8 mouse cellular contexts compared by ENCODE assay signal in genomic region chr16:75779271-75779670, GRCm38 (mm10). TPM values are rescaled to one million over a fixed set of nuclear protein-coding genes. Genes with fewer than 3 reads are reported as not detected.
A peak's percentile ranks its signal among the peaks of the same experiment; 100 is the strongest.
DNase-seq lines count a peak whose midpoint lies in the region; ATAC-seq and TF ChIP-seq lines count a peak whose summit lies in the region.

No protein-coding gene starts in this region.

- ATAC-seq in forebrain, postnatal 0 days: no peak
- ATAC-seq in forebrain, embryonic 12.5 days (ENCODE audit: low FRiP score): no peak
- ATAC-seq in midbrain, embryonic 14.5 days (ENCODE audit: low FRiP score, low TSS enrichment): no peak

- H3K9me3 ChIP-seq in forebrain, postnatal 0 days (ENCODE audit: low read length): no peaks in the 10 kb centered on the region
- no peaks in the 10 kb centered on the region for H3K9me3 ChIP-seq in forebrain, embryonic 12.5 days
- no peaks in the 10 kb centered on the region for H3K9me3 ChIP-seq in midbrain, embryonic 14.5 days (ENCODE audit: control insufficient read depth, low read length)
- no peaks in the 10 kb centered on the region for H3K9me3 ChIP-seq in midbrain, embryonic 10.5 days (replicated peaks)

- no peaks in the 10 kb centered on the region for H3K36me3 ChIP-seq in forebrain, postnatal 0 days (ENCODE audit: insufficient read depth)
- H3K36me3 ChIP-seq in forebrain, embryonic 12.5 days (replicated peaks): no peaks in the 10 kb centered on the region
- H3K36me3 ChIP-seq in midbrain, embryonic 14.5 days (ENCODE audit: control insufficient read depth, insufficient read depth, low read length): no peaks in the 10 kb centered on the region
- no peaks in the 10 kb centered on the region for H3K36me3 ChIP-seq in midbrain, embryonic 10.5 days

- H3K9ac ChIP-seq in forebrain, postnatal 0 days: no peak overlapping the region
- no peak overlapping the region for H3K9ac ChIP-seq in forebrain, embryonic 12.5 days
- H3K9ac ChIP-seq in midbrain, embryonic 14.5 days (replicated peaks; ENCODE audit: low read length): no peak overlapping the region

- peak; percentile 67 for TF ChIP-seq CTCF in forebrain, postnatal 0 days (IDR thresholded peaks at IDR 0.05; ENCODE audit: low read depth)

- WGBS in forebrain, postnatal 0 days: 53% methylated on average over 1 of the region's 1 CpGs
- WGBS in forebrain, embryonic 12.5 days: 53% methylated on average over 1 of the region's 1 CpGs
- 27% methylated on average over 1 of the region's 1 CpGs for WGBS in midbrain, embryonic 14.5 days
- WGBS in midbrain, embryonic 10.5 days: 62% methylated on average over 1 of the region's 1 CpGs

- no peak overlapping the region for H3K4me3 ChIP-seq in forebrain, postnatal 0 days (ENCODE audit: low read depth, low read length)
- H3K4me3 ChIP-seq in forebrain, embryonic 12.5 days (replicated peaks): no peak overlapping the region
- no peak overlapping the region for H3K4me3 ChIP-seq in midbrain, embryonic 14.5 days (replicated peaks; ENCODE audit: low read depth, low read length)
- no peak overlapping the region for H3K4me3 ChIP-seq in midbrain, embryonic 10.5 days

- H3K4me2 ChIP-seq in forebrain, postnatal 0 days (ENCODE audit: low read depth): no peak overlapping the region
- H3K4me2 ChIP-seq in forebrain, embryonic 12.5 days: no peak overlapping the region
- H3K4me2 ChIP-seq in midbrain, embryonic 14.5 days (ENCODE audit: low read length): no peak overlapping the region

- H3K27ac ChIP-seq in forebrain, postnatal 0 days (ENCODE audit: low read depth, low read length): no peak overlapping the region
- no peak overlapping the region for H3K27ac ChIP-seq in forebrain, embryonic 12.5 days
- no peak overlapping the region for H3K27ac ChIP-seq in midbrain, embryonic 14.5 days (replicated peaks; ENCODE audit: low read depth, low read length)
- no peak overlapping the region for H3K27ac ChIP-seq in midbrain, embryonic 10.5 days (replicated peaks)

- peak; percentile 66 for DNase-seq in forebrain, postnatal 0 days
- DNase-seq in midbrain, embryonic 14.5 days: peak; percentile 83
- DNase-seq in midbrain, embryonic 10.5 days (ENCODE audit: low spot score): no peak
- peak; percentile 68 for DNase-seq in embryo, embryonic 10.5 days (ENCODE audit: low spot score)
- peak; percentile 65 for DNase-seq in retina, postnatal 1 day
- no peak for DNase-seq in neural tube, embryonic 10.5 days (ENCODE audit: extremely low spot score, low spot score)
- no peak for DNase-seq in cerebellum, adult 11-12 months

- H3K27me3 ChIP-seq in forebrain, postnatal 0 days (ENCODE audit: insufficient read depth, low read length): no peaks in the 10 kb centered on the region
- H3K27me3 ChIP-seq in forebrain, embryonic 12.5 days: no peaks in the 10 kb centered on the region
- no peaks in the 10 kb centered on the region for H3K27me3 ChIP-seq in midbrain, embryonic 14.5 days (ENCODE audit: control insufficient read depth, insufficient read depth, low read length)
- H3K27me3 ChIP-seq in midbrain, embryonic 10.5 days (ENCODE audit: low read depth, poor library complexity, severe bottlenecking): no peaks in the 10 kb centered on the region

- no peaks in the 10 kb centered on the region for H3K4me1 ChIP-seq in forebrain, postnatal 0 days (ENCODE audit: insufficient read depth)
- no peaks in the 10 kb centered on the region for H3K4me1 ChIP-seq in forebrain, embryonic 12.5 days
- H3K4me1 ChIP-seq in midbrain, embryonic 14.5 days (ENCODE audit: control insufficient read depth, insufficient read depth, low read length): no peaks in the 10 kb centered on the region
- H3K4me1 ChIP-seq in midbrain, embryonic 10.5 days: no peaks in the 10 kb centered on the region

RNA-seq across cellular contexts. Expression of gene Hspa13, which starts 12.4 kb away (rescaled TPM):
- total RNA-seq in forebrain, postnatal 0 days (2014; rRNA removed): 55.2 and 67.3 TPM in 2 replicates
- polyA plus RNA-seq in forebrain, postnatal 0 days (2015; fragmentation: Nextera tagmentation; extraction: Ambion mirVana): 33.3 and 40.1 TPM in 2 replicates
- 38.5 and 39.3 TPM in 2 replicates for polyA plus RNA-seq in forebrain, embryonic 12.5 days (2016; fragmentation: Nextera tagmentation; extraction: Ambion mirVana)
- polyA plus RNA-seq in midbrain, embryonic 14.5 days (2014; fragmentation: Nextera tagmentation; extraction: Ambion mirVana): 50.0 and 54.0 TPM in 2 replicates
- polyA plus RNA-seq in midbrain, embryonic 10.5 days (2016; fragmentation: Nextera tagmentation; extraction: Ambion mirVana): 29.4 and 31.8 TPM in 2 replicates

Comparison
In these comparisons a context has a peak if more than half of its experiments do, and no peak if none do; other contexts are left out.
1. DNase-seq: peak in forebrain, postnatal 0 days (single experiment), midbrain, embryonic 14.5 days (single experiment), embryo, embryonic 10.5 days (single experiment) and retina, postnatal 1 day (single experiment); none in midbrain, embryonic 10.5 days (single experiment), neural tube, embryonic 10.5 days (single experiment) and cerebellum, adult 11-12 months (single experiment).